Mouse (Mus musculus) brain, embryonic 18.5 days (tissue): Measurements from ENCODE around the gene Cib1.

Experiments
- DNase-seq: peaks from one replicate; pipeline ENCODE4 v3.0.0-alpha.2; 2012; ENCODE audit warnings: low read depth, low spot score

Gene Cib1

GRCm38 (mm10) chr7:80232489-80233029 is at the start of gene Cib1, which contains the start of gene Gdpgp1:
Cib1 (minus strand) TSS chr7:80232813.
Gdpgp1 (plus strand) TSS chr7:80232865.
- peak; percentile 83 for DNase-seq

- no peak for DNase-seq
Observed at GRCm38 (mm10) chr7:80281646-80282045, 49.0 kb upstream of the Cib1 start.

GRCm38 (mm10) chr7:80280998-80281397 is 48.4 kb upstream of the Cib1 start:
- no peak for DNase-seq

- no peak for DNase-seq
Observed at GRCm38 (mm10) chr7:80280032-80280431, 47.4 kb upstream of the Cib1 start.

GRCm38 (mm10) chr7:80276374-80276773 is 43.8 kb upstream of the Cib1 start:
- no peak for DNase-seq

GRCm38 (mm10) chr7:80273456-80273855 is 40.8 kb upstream of the Cib1 start:
- DNase-seq, result no peak

- no peak for DNase-seq
Observed at GRCm38 (mm10) chr7:80269751-80270255, 37.2 kb upstream of the Cib1 start.

- peak; percentile 84 for DNase-seq
Observed at GRCm38 (mm10) chr7:80268897-80269750, 36.5 kb upstream of the Cib1 start, which contains the start of gene Vps33b. Vps33b (plus strand) TSS chr7:80269649.

- DNase-seq, result no peak
Observed at GRCm38 (mm10) chr7:80267764-80268163, 35.2 kb upstream of the Cib1 start.

GRCm38 (mm10) chr7:80264606-80265005 is 32.0 kb upstream of the Cib1 start:
- DNase-seq, result no peak

- DNase-seq, result no peak
Observed at GRCm38 (mm10) chr7:80261372-80261990, 28.9 kb upstream of the Cib1 start.

GRCm38 (mm10) chr7:80260625-80261371 is 28.2 kb upstream of the Cib1 start, which contains the start of gene Ngrn:
Ngrn (plus strand) TSS chr7:80261215.
- DNase-seq, result peak; percentile 74

- no peak for DNase-seq
Observed at GRCm38 (mm10) chr7:80257706-80258105, 25.1 kb upstream of the Cib1 start.

GRCm38 (mm10) chr7:80255981-80256380 is 23.4 kb upstream of the Cib1 start:
- DNase-seq, result no peak

GRCm38 (mm10) chr7:80252886-80253285 is 20.3 kb upstream of the Cib1 start:
- DNase-seq, result no peak

- no peak for DNase-seq
Observed at GRCm38 (mm10) chr7:80252437-80252836, 19.8 kb upstream of the Cib1 start.

- no peak for DNase-seq
Observed at GRCm38 (mm10) chr7:80246859-80247258, 14.2 kb upstream of the Cib1 start.

- peak; percentile 95 for DNase-seq
Observed at GRCm38 (mm10) chr7:80246148-80246721, 13.6 kb upstream of the Cib1 start, which contains the start of gene Ttll13. Ttll13 (plus strand) TSS chr7:80246376.

- DNase-seq, result no peak
Observed at GRCm38 (mm10) chr7:80244851-80245250, 12.2 kb upstream of the Cib1 start.

- DNase-seq, result no peak
Observed at GRCm38 (mm10) chr7:80241661-80242060, 9.0 kb upstream of the Cib1 start.

- no peak for DNase-seq
Observed at GRCm38 (mm10) chr7:80238542-80238941, 5.9 kb upstream of the Cib1 start.
